Mouse (Mus musculus) forebrain, embryonic 10.5 days (tissue): ENCODE data around the gene Asap3. TPM values are rescaled to one million over a fixed set of nuclear protein-coding genes. Genes with fewer than 3 reads are reported as not detected.
A peak's percentile ranks its signal among the peaks of the same experiment; 100 is the strongest.

Source experiments
- DNase-seq: peaks from one replicate; pipeline ENCODE4 v3.0.0-alpha.2; 2017; ENCODE audit warnings: low spot score; ENCODE audit errors: extremely low spot score
- H3K27ac ChIP-seq: fragments of 300-500 bp; sonication (generic); 2 replicates; pipeline ENCODE4 v1.5.1; 2016; ENCODE audit warnings: mild to moderate bottlenecking
- H3K27me3 ChIP-seq: fragments of 300-500 bp; sonication (generic); 2 replicates; pipeline ENCODE4 v1.6.1; 2016; ENCODE audit warnings: mild to moderate bottlenecking; ENCODE audit not compliant: poor library complexity, severe bottlenecking
- H3K36me3 ChIP-seq: fragments of 300-500 bp; sonication (generic); replicated peaks from 2 replicates; pipeline ENCODE4 v1.6.1; 2016; ENCODE audit warnings: mild to moderate bottlenecking, moderate library complexity
- H3K4me1 ChIP-seq: fragments of 300-500 bp; sonication (generic); 2 replicates; pipeline ENCODE4 v1.6.1; 2016
- H3K4me3 ChIP-seq: fragments of 300-500 bp; sonication (generic); 2 replicates; pipeline ENCODE4 v1.5.1; 2016; ENCODE audit warnings: mild to moderate bottlenecking, moderate library complexity
- H3K9me3 ChIP-seq: fragments of 300-500 bp; sonication (generic); 2 replicates; pipeline ENCODE4 v1.6.1; 2016; ENCODE audit warnings: mild to moderate bottlenecking, moderate library complexity
- WGBS: fragments of 180-500 bp; shearing (Covaris S2); methylation state at CpG from one replicate; pipeline ENCODE4 v1.1.7; 2016; 5-methylcytosine and 5-hydroxymethylcytosine counted together
- polyA plus RNA-seq: library from polyadenylated mRNA; unstranded; fragments of >200 nt; fragmentation: Nextera tagmentation; extraction: Ambion mirVana; gene quantifications from 2 replicates; pipeline ENCODE4 v1.2.1, GENCODE M21; 2016

Gene Asap3
- polyA plus RNA-seq, 1 experiment from 2014 or later = 4.7 TPM

- no peaks in the 10 kb centered on the region for H3K9me3 ChIP-seq
- H3K4me3 ChIP-seq = no peak overlapping the region
- 90% methylated on average over 23 of the region's 23 CpGs for WGBS
- no peaks in the 10 kb centered on the region for H3K27me3 ChIP-seq
- H3K27ac ChIP-seq = no peak overlapping the region
- no peak for DNase-seq
- H3K36me3 ChIP-seq = peaks cover 88% of the 10 kb centered on the region
- H3K4me1 ChIP-seq = no peaks in the 10 kb centered on the region
Observed at GRCm38 (mm10) chr4:136186739-136187472, 19.3 kb upstream of the Asap3 start.

GRCm38 (mm10) chr4:136188973-136189737 lies 17.0 kb upstream of the Asap3 start:
- no peak overlapping the region for H3K27ac ChIP-seq
- no peaks in the 10 kb centered on the region for H3K9me3 ChIP-seq
- H3K4me1 ChIP-seq = no peaks in the 10 kb centered on the region
- H3K27me3 ChIP-seq = no peaks in the 10 kb centered on the region
- no peak overlapping the region for H3K4me3 ChIP-seq
- peaks cover 99% of the 10 kb centered on the region for H3K36me3 ChIP-seq
- 81% methylated on average over 6 of the region's 6 CpGs for WGBS
- DNase-seq = no peak

- no peak for DNase-seq
Observed at GRCm38 (mm10) chr4:136189912-136190311, 16.3 kb upstream of the Asap3 start.

GRCm38 (mm10) chr4:136193571-136193970 lies 12.6 kb upstream of the Asap3 start:
- Histone ChIP-seq H3K4me1 (peaks cover 5% of the 10 kb centered on the region; the same call in 1 of the 2 replicates), H3K27ac (no peak overlapping the region), H3K36me3 (peaks cover 76% of the 10 kb centered on the region), H3K9me3 (no peaks in the 10 kb centered on the region), H3K4me3 (no peak overlapping the region), H3K27me3 (no peaks in the 10 kb centered on the region)
- no peak for DNase-seq
- 91% methylated on average over 3 of the region's 3 CpGs for WGBS

More at GRCm38 (mm10) chr4:136189912-136190311, 16.3 kb upstream of the Asap3 start:
- H3K27me3 ChIP-seq = no peaks in the 10 kb centered on the region
- no peak overlapping the region for H3K4me3 ChIP-seq
- H3K36me3 ChIP-seq = peaks cover 100% of the 10 kb centered on the region
- H3K9me3 ChIP-seq = no peaks in the 10 kb centered on the region
- peaks cover 3% of the 10 kb centered on the region; the same call in 1 of the 2 replicates for H3K4me1 ChIP-seq
- WGBS = 87% methylated on average over 8 of the region's 8 CpGs
- H3K27ac ChIP-seq = no peak overlapping the region

DNA sequence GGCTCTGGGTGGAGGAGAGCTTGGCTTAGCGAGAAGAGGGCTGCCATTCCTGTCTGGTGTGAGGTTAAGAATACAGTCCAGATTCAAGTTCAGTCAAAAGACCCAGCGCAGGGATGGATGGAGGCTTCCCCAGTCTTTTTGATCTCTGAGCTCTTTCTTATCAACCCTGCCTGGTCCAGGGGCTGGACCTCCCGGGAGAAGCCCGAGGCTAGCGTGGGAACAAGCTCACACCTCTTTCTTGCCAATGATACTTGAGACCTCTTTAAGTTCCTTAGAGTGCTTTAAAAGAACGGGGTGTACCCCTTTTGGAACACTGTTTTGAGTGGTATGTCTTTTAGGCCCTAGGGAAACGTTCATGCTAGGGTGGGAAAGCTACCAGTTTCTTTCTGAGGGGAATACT lies 11.1 kb upstream of the Asap3 start:
- H3K27me3 ChIP-seq = no peaks in the 10 kb centered on the region
- H3K9me3 ChIP-seq = no peaks in the 10 kb centered on the region
- no peak overlapping the region for H3K27ac ChIP-seq
- no peak overlapping the region for H3K4me3 ChIP-seq
- DNase-seq = no peak
- peaks cover 62% of the 10 kb centered on the region for H3K36me3 ChIP-seq
- peaks cover 5% of the 10 kb centered on the region; the same call in 1 of the 2 replicates for H3K4me1 ChIP-seq
- WGBS = 73% methylated on average over 7 of the region's 7 CpGs

GRCm38 (mm10) chr4:136195629-136196028 lies 10.5 kb upstream of the Asap3 start:
- no peak overlapping the region for H3K27ac ChIP-seq
- no peaks in the 10 kb centered on the region for H3K9me3 ChIP-seq
- H3K4me1 ChIP-seq = peaks cover 6% of the 10 kb centered on the region; the same call in 1 of the 2 replicates
- DNase-seq = no peak
- peaks cover 56% of the 10 kb centered on the region for H3K36me3 ChIP-seq
- peaks cover under 1% of the 10 kb centered on the region; the same call in 1 of the 2 replicates for H3K27me3 ChIP-seq
- no peak overlapping the region for H3K4me3 ChIP-seq
- 71% methylated on average over 9 of the region's 9 CpGs for WGBS

DNA sequence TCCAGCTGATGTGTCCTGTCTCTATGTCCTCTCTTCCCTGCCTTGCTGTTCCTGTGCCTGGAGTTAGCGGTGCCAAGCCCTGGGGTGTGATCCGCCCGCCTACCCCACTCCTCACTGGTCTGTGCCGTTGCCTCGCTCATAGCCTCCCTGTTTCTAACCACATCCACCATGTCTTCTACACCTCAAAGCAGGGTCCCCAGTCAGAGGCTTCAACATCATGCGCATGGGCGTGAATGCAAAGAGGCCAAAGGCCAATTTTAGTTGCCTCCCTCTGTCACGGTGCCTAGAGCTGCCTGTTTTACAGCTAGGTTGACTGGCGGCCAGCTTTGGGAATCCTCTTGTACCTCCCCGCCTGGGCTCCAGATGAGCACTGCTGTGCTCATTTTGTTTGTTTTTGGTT lies 10.0 kb upstream of the Asap3 start:
- no peak for DNase-seq
- peaks cover 50% of the 10 kb centered on the region for H3K36me3 ChIP-seq
- H3K4me1 ChIP-seq = peaks cover 8% of the 10 kb centered on the region; the same call in 1 of the 2 replicates
- H3K27ac ChIP-seq = no peak overlapping the region
- no peak overlapping the region for H3K4me3 ChIP-seq
- H3K9me3 ChIP-seq = no peaks in the 10 kb centered on the region
- H3K27me3 ChIP-seq = peaks cover 5% of the 10 kb centered on the region
- WGBS = 89% methylated on average over 10 of the region's 10 CpGs

GRCm38 (mm10) chr4:136198846-136199245 lies 7.3 kb upstream of the Asap3 start:
- peaks cover 17% of the 10 kb centered on the region; the same call in 1 of the 2 replicates for H3K4me1 ChIP-seq
- no peak overlapping the region for H3K4me3 ChIP-seq
- peaks cover 24% of the 10 kb centered on the region for H3K36me3 ChIP-seq
- DNase-seq = no peak
- H3K27ac ChIP-seq = no peak overlapping the region
- WGBS = 81% methylated on average over 7 of the region's 7 CpGs
- no peaks in the 10 kb centered on the region for H3K9me3 ChIP-seq
- H3K27me3 ChIP-seq = peaks cover 22% of the 10 kb centered on the region

GRCm38 (mm10) chr4:136199562-136200292 lies 6.4 kb upstream of the Asap3 start:
- peaks cover 16% of the 10 kb centered on the region; the same call in 1 of the 2 replicates for H3K4me1 ChIP-seq
- peaks cover 15% of the 10 kb centered on the region for H3K36me3 ChIP-seq
- peaks cover 31% of the 10 kb centered on the region for H3K27me3 ChIP-seq
- 39% methylated on average over 9 of the region's 9 CpGs for WGBS
- no peak overlapping the region for H3K4me3 ChIP-seq
- no peaks in the 10 kb centered on the region for H3K9me3 ChIP-seq
- H3K27ac ChIP-seq = no peak overlapping the region
- peak; percentile 58 for DNase-seq

DNA sequence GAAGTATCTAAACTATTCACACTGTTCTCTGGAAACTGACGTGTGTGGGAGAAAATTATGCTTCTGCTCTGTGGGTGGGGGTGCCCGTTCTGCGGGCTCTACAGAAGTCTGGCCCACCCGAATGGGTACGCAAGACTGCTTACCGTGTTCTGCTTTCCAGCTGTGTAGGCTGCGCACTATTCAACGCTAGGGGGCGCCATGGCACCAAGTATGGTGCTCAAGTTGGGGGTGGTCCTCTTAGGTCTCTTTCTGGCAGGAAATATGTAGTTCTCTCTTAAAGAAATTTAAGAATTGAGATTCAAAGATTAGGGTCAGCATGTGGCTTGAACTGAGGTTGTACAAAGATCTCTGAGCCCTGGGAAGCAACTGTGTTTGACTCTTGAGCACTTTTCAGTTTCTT lies 3.7 kb upstream of the Asap3 start:
- Histone ChIP-seq H3K27me3 (peaks cover 46% of the 10 kb centered on the region), H3K4me1 (peaks cover 35% of the 10 kb centered on the region), H3K4me3 (no peak overlapping the region), H3K36me3 (no peaks in the 10 kb centered on the region), H3K9me3 (no peaks in the 10 kb centered on the region), H3K27ac (no peak overlapping the region)
- WGBS = 8% methylated on average over 9 of the region's 9 CpGs
- peak; percentile 80 for DNase-seq

DNA sequence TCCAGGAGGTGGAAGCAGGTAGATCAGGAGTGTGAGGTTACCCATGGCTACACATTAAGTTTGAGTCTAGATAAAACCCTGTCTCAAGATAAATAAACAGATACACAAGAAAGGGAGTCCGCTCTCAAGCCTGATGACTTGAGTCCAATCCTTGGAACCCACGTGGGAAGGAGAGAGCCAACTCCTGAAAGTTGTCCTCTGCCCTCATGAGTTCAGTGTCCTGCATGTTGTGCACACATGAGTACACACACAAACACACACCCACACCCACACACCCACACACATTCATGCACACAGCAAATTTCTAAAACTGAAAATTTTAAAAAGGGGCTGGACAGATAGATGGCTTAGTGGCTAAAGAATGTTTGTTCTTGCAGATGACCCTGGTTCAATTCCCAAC lies 1.4 kb upstream of the Asap3 start:
- Histone ChIP-seq H3K4me3 (no peak overlapping the region), H3K27me3 (peaks cover 64% of the 10 kb centered on the region), H3K4me1 (peaks cover 39% of the 10 kb centered on the region), H3K9me3 (no peaks in the 10 kb centered on the region), H3K36me3 (no peaks in the 10 kb centered on the region), H3K27ac (no peak overlapping the region)
- no peak for DNase-seq
- WGBS = 85% methylated on average over 2 of the region's 2 CpGs

- Histone ChIP-seq H3K4me3 (peak overlapping the region; percentile 74), H3K27ac (peak overlapping the region; percentile 85), H3K27me3 (peaks cover 55% of the 10 kb centered on the region), H3K4me1 (peaks cover 36% of the 10 kb centered on the region), H3K9me3 (no peaks in the 10 kb centered on the region), H3K36me3 (no peaks in the 10 kb centered on the region)
- DNase-seq = peak; percentile 25
- WGBS = 6% methylated on average over 6 of the region's 6 CpGs
Observed at GRCm38 (mm10) chr4:136206943-136207342, 778 bp downstream of the Asap3 start.
